Mouse (Mus musculus) embryonic fibroblast, embryonic 13.5 days (primary cell): ENCODE measurements at regions not wholly inside any gene's neighbourhood (a gene's known extent, or its start where the extent isn't known, plus 50 kb on each side); places are given as distances from the start of the nearest gene placed in this dataset.

ENCODE experiments used
- CTCF ChIP-seq: IDR thresholded peaks from 2 replicates; pipeline ENCODE4 v1.5.1; 2011; ENCODE audit warnings: mild to moderate bottlenecking, control low read depth, low read length, moderate library complexity, borderline replicate concordance; ENCODE audit not compliant: insufficient read depth
- POLR2A ChIP-seq: IDR thresholded peaks from 2 replicates; pipeline ENCODE4 v1.6.1; 2011; ENCODE audit warnings: low read depth, mild to moderate bottlenecking, control low read depth, low read length, moderate library complexity

GRCm38 (mm10) chr5:16684079-16684478, 107.5 kb upstream of the Gm28710 start:
- TF ChIP-seq POLR2A: no peak
- TF ChIP-seq CTCF: no peak
